Mouse (Mus musculus) midbrain, embryonic 14.5 days (tissue): ENCODE data around the gene Cgn. TPM values are rescaled to one million over a fixed set of nuclear protein-coding genes. Genes with fewer than 3 reads are reported as not detected.
A peak's percentile ranks its signal among the peaks of the same experiment; 100 is the strongest.
"Not testable (repeated sequence)": the region's sequence is repeated elsewhere in the genome, so short reads cannot be mapped to it uniquely, and the experiment has no call there.

Source experiments
- ATAC-seq: fragments of 200-750 bp; cut with Nextera tagmentation; 2 replicates; pipeline ENCODE4 v1.8.0; 2017; ENCODE audit warnings: moderate number of reproducible peaks, moderate library complexity; ENCODE audit not compliant: low FRiP score, low TSS enrichment
- DNase-seq: peaks from one replicate; pipeline ENCODE4 v3.0.0-alpha.2; 2015
- H3K27ac ChIP-seq: fragments of 300-500 bp; sonication (generic); replicated peaks from 2 replicates; pipeline ENCODE4 v1.5.1; 2014; ENCODE audit warnings: mild to moderate bottlenecking, low read depth, low read length, moderate library complexity
- H3K27me3 ChIP-seq: fragments of 300-500 bp; sonication (generic); 2 replicates; pipeline ENCODE4 v1.6.1; 2014; ENCODE audit warnings: low read length, control low read depth, mixed read lengths; ENCODE audit not compliant: control insufficient read depth, insufficient read depth
- H3K36me3 ChIP-seq: fragments of 300-500 bp; sonication (generic); 2 replicates; pipeline ENCODE4 v1.6.1; 2014; ENCODE audit warnings: low read length, control low read depth; ENCODE audit not compliant: control insufficient read depth, insufficient read depth
- H3K4me1 ChIP-seq: fragments of 300-500 bp; sonication (generic); 2 replicates; pipeline ENCODE4 v1.6.1; 2014; ENCODE audit warnings: mild to moderate bottlenecking, antibody characterized with exemption, low read length, control low read depth; ENCODE audit not compliant: control insufficient read depth, insufficient read depth
- H3K4me2 ChIP-seq: fragments of 300-500 bp; sonication (generic); 2 replicates; pipeline ENCODE4 v1.6.1; 2014; ENCODE audit warnings: mild to moderate bottlenecking, low read length, moderate library complexity
- H3K4me3 ChIP-seq: fragments of 300-500 bp; sonication (generic); replicated peaks from 2 replicates; pipeline ENCODE4 v1.5.1; 2014; ENCODE audit warnings: low read depth, low read length
- H3K9ac ChIP-seq: fragments of 300-500 bp; sonication (generic); replicated peaks from 2 replicates; pipeline ENCODE4 v1.6.1; 2014; ENCODE audit warnings: mild to moderate bottlenecking, low read length, moderate library complexity
- H3K9me3 ChIP-seq: fragments of 300-500 bp; sonication (generic); 2 replicates; pipeline ENCODE4 v1.6.1; 2016; ENCODE audit warnings: low read length, control low read depth, mixed read lengths; ENCODE audit not compliant: control insufficient read depth
- whole genome bisulfite sequencing: fragments of 180-500 bp; shearing (Covaris S2); extraction: QIAGEN DNeasy Blood & Tissue Kit; methylation state at CpG from one replicate; pipeline ENCODE4 v1.1.7; 2014; 5-methylcytosine and 5-hydroxymethylcytosine counted together
- polyA plus RNA-seq: library from polyadenylated mRNA; unstranded; fragments of >200 nt; fragmentation: Nextera tagmentation; extraction: Ambion mirVana; gene quantifications from 2 replicates; pipeline ENCODE4 v1.2.1, GENCODE M21; 2014

Gene Cgn
- polyA plus RNA-seq, 1 experiment from 2014 or later, result 5.9 TPM

GRCm38 (mm10) chr3:94758427-94758826, 27.9 kb downstream of the Cgn start:
- 46% methylated on average over 4 of the region's 9 CpGs for WGBS
- H3K4me2 ChIP-seq, ATAC-seq, H3K36me3 ChIP-seq, DNase-seq, H3K9ac ChIP-seq, H3K27me3 ChIP-seq, H3K4me1 ChIP-seq, H3K4me3 ChIP-seq, H3K27ac ChIP-seq, H3K9me3 ChIP-seq: not testable (repeated sequence)

- DNase-seq, H3K27ac ChIP-seq, H3K36me3 ChIP-seq, H3K9me3 ChIP-seq, H3K27me3 ChIP-seq, H3K9ac ChIP-seq, H3K4me1 ChIP-seq: not testable (repeated sequence)
- ATAC-seq, result peak; percentile 91
- peak overlapping the region; percentile 23; the same call in 1 of the 2 replicates for H3K4me3 ChIP-seq
- peak overlapping the region; percentile 42 for H3K4me2 ChIP-seq
- WGBS, result 0% methylated on average over 19 of the region's 31 CpGs
Observed at GRCm38 (mm10) chr3:94758056-94758409, 28.3 kb downstream of the Cgn start.

GRCm38 (mm10) chr3:94757251-94758055, 28.8 kb downstream of the Cgn start:
- H3K4me3 ChIP-seq, result peak overlapping the region; percentile 29
- 4% methylated on average over 22 of the region's 47 CpGs for WGBS
- H3K36me3 ChIP-seq, H3K9ac ChIP-seq, H3K27ac ChIP-seq, H3K4me1 ChIP-seq, H3K9me3 ChIP-seq, H3K27me3 ChIP-seq: not testable (repeated sequence)
- peak overlapping the region; percentile 56 for H3K4me2 ChIP-seq
- ATAC-seq (peak; percentile 65), DNase-seq (peak; percentile 5)

GRCm38 (mm10) chr3:94745691-94746090, 40.6 kb downstream of the Cgn start:
- Histone ChIP-seq H3K4me2 (no peak overlapping the region), H3K4me3 (no peak overlapping the region), H3K27ac (no peak overlapping the region), H3K9ac (no peak overlapping the region), H3K27me3 (no peaks in the 10 kb centered on the region), H3K9me3 (0 out of 2 replicates have a peak, but pooled peaks cover 4% of the 10 kb centered on the region), H3K4me1 (no peaks in the 10 kb centered on the region), H3K36me3 (no peaks in the 10 kb centered on the region)
- 95% methylated on average over 17 of the region's 17 CpGs for WGBS
- DNase-seq (no peak), ATAC-seq (no peak)

- peak; percentile 25 for DNase-seq
- 43% methylated on average over 2 of the region's 2 CpGs for WGBS
- not testable (repeated sequence) for H3K4me3 ChIP-seq, H3K4me1 ChIP-seq, H3K27me3 ChIP-seq, H3K27ac ChIP-seq, ATAC-seq, H3K4me2 ChIP-seq, H3K9me3 ChIP-seq, H3K36me3 ChIP-seq, H3K9ac ChIP-seq
Observed at GRCm38 (mm10) chr3:94723637-94724036, 62.7 kb downstream of the Cgn start.

- not testable (repeated sequence) for H3K27me3 ChIP-seq, H3K9me3 ChIP-seq, DNase-seq, H3K9ac ChIP-seq, H3K4me3 ChIP-seq, H3K27ac ChIP-seq, H3K4me1 ChIP-seq, H3K36me3 ChIP-seq, H3K4me2 ChIP-seq, ATAC-seq
- WGBS, result 33% methylated on average over 1 of the region's 1 CpGs
Observed at GRCm38 (mm10) chr3:94718253-94718652, 68.0 kb downstream of the Cgn start.

- H3K36me3 ChIP-seq, H3K9ac ChIP-seq, H3K4me1 ChIP-seq, DNase-seq, H3K27me3 ChIP-seq, H3K27ac ChIP-seq, H3K4me3 ChIP-seq, H3K9me3 ChIP-seq, ATAC-seq, H3K4me2 ChIP-seq: not testable (repeated sequence)
- 76% methylated on average over 3 of the region's 3 CpGs for WGBS
Observed at GRCm38 (mm10) chr3:94713424-94713823, 72.9 kb downstream of the Cgn start.

GRCm38 (mm10) chr3:94710591-94710990, 75.7 kb downstream of the Cgn start:
- H3K36me3 ChIP-seq, H3K27ac ChIP-seq, ATAC-seq, H3K9ac ChIP-seq, H3K9me3 ChIP-seq, H3K4me1 ChIP-seq, H3K27me3 ChIP-seq, H3K4me2 ChIP-seq, DNase-seq, H3K4me3 ChIP-seq: not testable (repeated sequence)
